Mouse (Mus musculus) left cerebral cortex, postnatal 14 days (tissue): Measurements from ENCODE around the gene Kcnab2. TPM values are rescaled to one million over a fixed set of nuclear protein-coding genes. Genes with fewer than 3 reads are reported as not detected.

ENCODE experiments used
- DNase-seq, 2 experiments: peaks; one replicate each; pipeline ENCODE4 v3.0.0; 2021 to 2022; ENCODE audit warnings: low spot score in 2 of 2, mixed read lengths in 1 of 2
- intact Hi-C: fragments of 180-260 bp; cut with DNase I; formaldehyde crosslinking; loops from one replicate; pipeline ENCODE4 v1.15.1; 2025
- total RNA-seq, 2 experiments: library from RNA; stranded (reverse); gene quantifications; 2 replicates each; pipeline ENCODE4 v1.2.3; 2021

Gene Kcnab2
- total RNA-seq, 2 experiments from 2014 or later = 216 to 228 TPM

- intact Hi-C loops = no loop called here
- DNase-seq = no peak
These were observed 71.1 kb downstream of the Kcnab2 start for GRCm38 (mm10) chr4:152406531-152406930.

- intact Hi-C loops = no loop called here
- DNase-seq = no peak
These were observed 71.9 kb downstream of the Kcnab2 start for GRCm38 (mm10) chr4:152405671-152406201.

- peak; percentile 37 to 66 for DNase-seq
These were observed 72.5 kb downstream of the Kcnab2 start for GRCm38 (mm10) chr4:152405143-152405542.

GRCm38 (mm10) chr4:152398926-152399325, 78.7 kb downstream of the Kcnab2 start:
- no peak for DNase-seq
- intact Hi-C loops = no loop called here

More at GRCm38 (mm10) chr4:152405143-152405542, 72.5 kb downstream of the Kcnab2 start:
- intact Hi-C loops = no loop called here

GRCm38 (mm10) chr4:152392627-152393026, 85.0 kb downstream of the Kcnab2 start:
- intact Hi-C loops = no loop called here
- DNase-seq = no peak

- intact Hi-C loops = no loop called here
- peak; percentile 56 to 64 for DNase-seq
These were observed 85.5 kb downstream of the Kcnab2 start for GRCm38 (mm10) chr4:152392192-152392591.

GRCm38 (mm10) chr4:152385644-152386043, 92.0 kb downstream of the Kcnab2 start:
- DNase-seq = peak; percentile 46 to 63
- intact Hi-C loops = no loop called here

- intact Hi-C loops = no loop called here
- DNase-seq = no peak
These were observed 95.0 kb downstream of the Kcnab2 start for GRCm38 (mm10) chr4:152382528-152383252.

GRCm38 (mm10) chr4:152365228-152365627, 112.4 kb downstream of the Kcnab2 start:
- no peak for DNase-seq
- intact Hi-C loops = no loop called here

- no peak for DNase-seq
- intact Hi-C loops = no loop called here
These were observed 115.5 kb downstream of the Kcnab2 start for GRCm38 (mm10) chr4:152362180-152362579.

GRCm38 (mm10) chr4:152360855-152361254, 116.8 kb downstream of the Kcnab2 start:
- intact Hi-C loops = no loop called here
- no peak for DNase-seq

- DNase-seq = no peak
- intact Hi-C loops = no loop called here
These were observed 118.0 kb downstream of the Kcnab2 start for GRCm38 (mm10) chr4:152359700-152360099.

- intact Hi-C loops = no loop called here
- DNase-seq = no peak
These were observed 122.0 kb downstream of the Kcnab2 start for GRCm38 (mm10) chr4:152355672-152356071.

GRCm38 (mm10) chr4:152353886-152354637, 123.6 kb downstream of the Kcnab2 start:
- intact Hi-C loops = no loop called here
- no peak for DNase-seq

- no peak for DNase-seq
- intact Hi-C loops = no loop called here
These were observed 126.0 kb downstream of the Kcnab2 start for GRCm38 (mm10) chr4:152351422-152352305.

GRCm38 (mm10) chr4:152350722-152351421, 126.8 kb downstream of the Kcnab2 start:
- intact Hi-C loops = no loop called here
- DNase-seq = no peak

- intact Hi-C loops = no loop called here
- DNase-seq = peak; percentile 86 to 94
These were observed 127.8 kb downstream of the Kcnab2 start for GRCm38 (mm10) chr4:152349837-152350381.

GRCm38 (mm10) chr4:152345120-152345889, 132.4 kb downstream of the Kcnab2 start:
- intact Hi-C loops = no loop called here
- DNase-seq = peak in 1 of 2 experiments; percentile 63
